Mouse (Mus musculus) granulocyte monocyte progenitor cell, adult 5-6 weeks (primary cell): ENCODE measurements around the gene Tagln2. TPM values are rescaled to one million over a fixed set of nuclear protein-coding genes. Genes with fewer than 3 reads are reported as not detected.

Experiments used
- ATAC-seq: replicated peaks from 2 replicates; pipeline ENCODE4 v1.8.0; 2016; ENCODE audit warnings: mild to moderate bottlenecking, moderate TSS enrichment, inconsistent platforms; ENCODE audit not compliant: poor library complexity, severe bottlenecking
- total RNA-seq, 2 experiments: library from RNA; stranded (forward) in 1 of 2; stranded (reverse) in 1 of 2; fragments of 200-712, 200-1000 nt in 1 of 2; fragments of >200 nt in 1 of 2; fragmentation: Nextera tagmentation in 1 of 2; gene quantifications; 2 replicates each; pipeline ENCODE4 v1.2.3; 2014 to 2017

Gene Tagln2
- total RNA-seq, 2 experiments from 2014 or later = 350 to 731 TPM

- no peak for ATAC-seq
Observed at GRCm38 (mm10) chr1:172480376-172480775, 19.5 kb upstream of the Tagln2 start.

DNA sequence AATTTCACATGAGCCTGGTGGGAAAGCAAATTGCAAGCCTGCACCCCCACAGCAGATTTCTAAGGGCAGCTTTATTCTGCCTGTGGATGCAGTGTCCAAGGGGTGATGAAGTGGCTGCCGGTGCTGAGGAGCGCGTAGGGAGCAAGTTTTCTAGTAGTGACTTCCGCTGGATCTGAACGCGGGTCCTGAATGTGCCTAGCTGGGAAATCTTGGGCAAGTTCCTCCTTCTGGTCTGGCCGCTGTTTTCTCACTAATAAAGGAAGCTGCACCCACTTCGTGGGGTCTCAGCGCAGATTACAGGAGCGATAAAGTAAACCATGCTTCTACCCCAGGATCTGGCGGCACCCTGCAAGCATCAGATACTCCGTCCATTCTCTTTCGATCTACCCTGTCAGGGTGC lies 18.7 kb upstream of the Tagln2 start:
- peak; percentile 37 for ATAC-seq

DNA sequence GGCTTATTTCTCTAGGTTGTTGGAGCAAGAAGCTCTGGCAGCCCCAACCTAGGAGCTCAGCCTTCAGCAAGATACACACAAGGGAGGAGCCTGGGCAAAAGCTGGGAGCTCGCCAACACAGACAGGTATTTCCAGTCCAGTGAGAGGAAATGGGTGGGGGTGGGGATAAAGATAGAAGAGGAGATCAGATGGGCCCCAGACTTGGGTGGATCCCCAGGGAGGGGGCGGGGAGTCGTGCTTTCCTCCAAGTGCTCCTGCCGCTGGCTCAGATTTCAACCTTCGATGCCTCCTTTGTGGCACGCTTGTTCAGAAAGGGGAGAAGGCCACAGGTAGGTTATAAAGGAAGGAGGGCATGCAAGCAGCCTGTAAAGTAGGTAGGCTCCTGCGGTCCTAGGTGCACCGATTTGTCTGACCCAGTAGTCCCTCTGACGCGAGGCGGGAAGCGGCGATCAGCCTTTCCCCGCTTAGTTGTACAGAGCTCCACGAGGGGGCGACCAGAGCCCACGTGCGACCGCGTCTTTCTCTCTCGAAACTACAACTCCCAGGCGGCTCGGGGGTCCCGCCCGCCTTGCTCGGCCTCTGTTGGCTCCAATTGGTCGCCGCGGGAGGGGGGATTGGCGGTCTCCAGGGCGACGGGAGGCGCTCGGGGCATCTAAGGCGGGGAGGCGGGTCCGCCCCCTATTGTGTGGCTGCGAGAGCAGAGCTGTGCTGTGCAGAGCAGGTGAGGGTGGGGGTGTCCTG lies 18.1 kb upstream of the Tagln2 start, which contains the start of gene Igsf9:
TSS of gene Igsf9 (plus strand) at position 249 of the 741 bp plus-strand sequence.
- ATAC-seq = peak; percentile 81

DNA sequence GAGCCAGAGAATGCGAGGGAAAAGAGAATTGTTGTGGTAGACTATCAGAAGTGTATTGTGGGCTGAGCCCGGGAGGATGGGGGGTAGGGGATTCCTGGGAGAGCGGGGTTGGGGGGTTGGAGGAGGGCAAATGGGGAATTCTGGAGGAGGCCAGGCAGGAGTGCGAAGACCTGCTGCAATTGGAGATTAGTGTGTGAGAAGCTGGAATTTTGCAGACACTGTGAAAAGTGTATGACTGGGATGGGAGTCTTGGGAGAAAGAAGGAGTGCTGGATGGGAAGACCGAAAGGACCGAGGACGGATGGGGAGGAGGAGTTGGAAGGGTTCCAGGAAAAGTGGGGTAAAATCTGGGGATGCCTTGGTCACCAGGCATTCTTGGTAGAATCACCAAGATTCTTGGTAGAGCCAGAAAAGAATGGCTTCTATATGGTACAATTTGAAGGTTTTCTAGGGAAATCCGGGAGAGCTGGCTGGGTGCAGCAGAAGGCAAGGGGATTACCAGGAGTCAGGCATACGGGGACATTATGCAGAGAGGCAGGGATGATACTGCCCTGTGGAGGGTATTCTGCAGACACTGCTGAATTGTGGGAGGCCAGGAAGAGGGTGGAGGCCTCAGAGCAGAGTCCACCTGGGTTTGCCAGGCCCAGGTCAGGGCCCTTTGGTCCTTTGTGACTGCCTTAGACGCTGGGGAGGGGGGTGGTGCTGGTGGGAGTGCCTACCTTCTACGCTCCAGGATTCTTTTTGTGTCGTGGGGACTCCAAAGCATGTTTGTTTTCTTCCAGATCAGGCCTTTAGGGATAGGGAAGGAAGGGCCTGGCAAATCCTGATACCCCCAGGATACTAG lies 17.1 kb upstream of the Tagln2 start:
- ATAC-seq = no peak

DNA sequence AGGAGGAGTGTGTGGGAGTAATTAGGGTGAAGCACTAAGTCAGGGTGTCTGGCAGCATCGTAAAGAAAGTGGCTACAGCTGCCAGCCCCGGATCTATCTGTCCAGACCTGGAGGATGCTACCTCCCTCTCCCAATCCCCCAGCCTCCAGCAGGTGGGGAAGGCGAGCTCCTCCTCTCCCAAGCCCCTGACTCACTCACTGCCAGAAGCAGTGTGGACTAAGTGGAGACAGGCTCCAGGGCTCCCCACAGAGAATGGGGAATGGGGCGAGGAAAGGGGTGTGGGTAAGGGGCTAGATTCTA lies 16.5 kb upstream of the Tagln2 start:
- ATAC-seq = no peak

GRCm38 (mm10) chr1:172484236-172484635 lies 15.6 kb upstream of the Tagln2 start:
- no peak for ATAC-seq

GRCm38 (mm10) chr1:172484671-172485070 lies 15.2 kb upstream of the Tagln2 start:
- no peak for ATAC-seq

GRCm38 (mm10) chr1:172485821-172486220 lies 14.0 kb upstream of the Tagln2 start:
- no peak for ATAC-seq

DNA sequence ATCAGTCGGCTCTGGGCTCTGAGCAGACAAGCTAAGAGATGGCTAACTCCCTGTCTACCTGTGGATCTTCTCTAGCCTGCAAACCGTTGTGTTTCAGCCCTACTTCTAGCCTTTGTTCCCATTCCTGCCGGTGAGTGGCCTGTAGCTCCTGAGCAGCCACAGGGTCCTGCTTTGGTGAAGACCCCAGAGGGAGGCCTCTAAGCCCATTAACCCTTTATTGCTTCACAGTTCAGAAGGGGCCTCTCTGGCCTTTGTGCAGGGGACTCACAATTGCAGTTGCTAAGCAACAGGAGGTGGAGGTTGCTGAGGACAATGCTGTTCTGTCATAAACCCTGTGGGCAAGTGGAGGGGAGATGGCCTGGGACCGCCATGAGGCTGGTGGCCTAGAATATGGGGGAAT lies 13.6 kb upstream of the Tagln2 start:
- ATAC-seq = no peak

DNA sequence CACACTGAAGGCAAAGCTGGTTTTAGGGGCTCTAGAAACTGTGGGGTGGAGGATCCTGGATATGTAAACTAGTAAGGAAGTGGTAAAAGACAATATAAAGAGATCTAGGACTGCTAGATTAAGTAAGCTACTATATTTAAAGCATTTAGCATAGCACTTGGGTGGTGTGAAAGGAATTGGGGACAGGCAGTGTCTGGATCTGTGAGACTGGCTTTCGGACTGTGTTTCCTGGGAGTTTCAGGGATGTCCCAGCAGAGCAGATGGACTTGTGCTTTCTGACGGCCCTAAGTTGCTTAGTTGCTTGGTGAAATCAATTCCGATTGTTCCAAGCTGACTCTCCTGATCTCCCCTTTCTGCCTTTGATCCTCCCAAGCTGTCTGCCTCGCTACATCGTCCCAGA lies 13.2 kb upstream of the Tagln2 start:
- no peak for ATAC-seq

DNA sequence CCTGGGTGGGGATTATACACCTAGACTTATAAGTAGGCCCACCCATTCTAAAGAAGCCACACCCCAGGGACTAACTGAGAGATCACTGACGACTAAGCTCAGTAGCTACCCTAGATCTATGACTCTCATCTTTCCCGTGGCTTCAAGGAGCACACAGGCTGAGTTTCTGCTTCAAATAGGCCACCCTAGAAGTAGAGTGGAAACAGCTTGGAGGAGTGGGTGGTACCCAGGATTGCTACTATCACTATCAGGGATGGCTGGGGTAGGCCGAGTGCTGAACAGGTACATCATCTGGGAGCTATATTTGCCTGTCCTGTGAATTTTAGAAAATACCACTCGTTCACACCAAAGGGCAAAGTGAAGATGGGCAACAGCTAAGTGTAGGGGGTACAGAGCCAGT lies 12.0 kb upstream of the Tagln2 start:
- no peak for ATAC-seq

GRCm38 (mm10) chr1:172488831-172489230 lies 11.0 kb upstream of the Tagln2 start:
- ATAC-seq = no peak

GRCm38 (mm10) chr1:172489585-172490250 lies 10.1 kb upstream of the Tagln2 start:
- ATAC-seq = no peak

- peak; percentile 89 for ATAC-seq
Observed at GRCm38 (mm10) chr1:172490261-172490661, 9.6 kb upstream of the Tagln2 start.

DNA sequence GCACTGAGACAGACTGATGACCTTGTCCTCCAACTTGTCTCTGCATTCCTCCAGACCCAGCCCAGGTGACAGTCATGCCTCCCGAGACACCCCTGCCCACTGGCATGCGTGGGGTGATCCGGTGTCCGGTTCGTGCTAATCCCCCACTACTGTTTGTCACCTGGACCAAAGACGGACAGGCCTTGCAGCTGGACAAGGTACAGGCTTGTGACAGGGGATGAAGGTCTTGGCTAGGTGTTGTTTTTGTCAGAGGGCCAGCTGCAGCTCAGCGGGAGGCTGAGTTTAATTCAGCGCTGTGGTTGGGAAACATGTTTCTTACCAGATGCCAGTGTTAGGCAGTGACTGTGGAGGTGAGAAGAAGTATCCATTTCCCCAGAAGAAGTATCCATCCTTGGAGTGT lies 7.8 kb upstream of the Tagln2 start:
- no peak for ATAC-seq

DNA sequence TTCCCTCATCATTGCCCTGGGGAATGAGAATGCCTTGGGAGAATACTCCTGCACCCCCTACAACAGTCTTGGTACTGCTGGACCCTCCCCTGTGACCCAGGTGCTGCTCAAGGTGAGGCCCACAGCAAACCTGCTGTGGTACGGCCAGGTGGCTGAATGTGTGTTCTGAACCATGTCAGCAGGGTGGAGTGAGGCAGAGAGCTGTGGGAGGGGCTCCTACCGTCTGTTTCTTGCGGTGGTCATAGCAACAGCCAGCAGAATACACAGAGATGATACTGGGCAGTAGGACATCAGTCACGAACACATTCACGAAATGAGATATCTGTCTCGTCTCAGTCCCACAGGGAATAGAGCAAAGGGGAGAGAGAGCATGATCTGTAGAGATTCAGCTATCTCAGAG lies 6.3 kb upstream of the Tagln2 start:
- no peak for ATAC-seq

GRCm38 (mm10) chr1:172496030-172496429 lies 3.8 kb upstream of the Tagln2 start:
- no peak for ATAC-seq

DNA sequence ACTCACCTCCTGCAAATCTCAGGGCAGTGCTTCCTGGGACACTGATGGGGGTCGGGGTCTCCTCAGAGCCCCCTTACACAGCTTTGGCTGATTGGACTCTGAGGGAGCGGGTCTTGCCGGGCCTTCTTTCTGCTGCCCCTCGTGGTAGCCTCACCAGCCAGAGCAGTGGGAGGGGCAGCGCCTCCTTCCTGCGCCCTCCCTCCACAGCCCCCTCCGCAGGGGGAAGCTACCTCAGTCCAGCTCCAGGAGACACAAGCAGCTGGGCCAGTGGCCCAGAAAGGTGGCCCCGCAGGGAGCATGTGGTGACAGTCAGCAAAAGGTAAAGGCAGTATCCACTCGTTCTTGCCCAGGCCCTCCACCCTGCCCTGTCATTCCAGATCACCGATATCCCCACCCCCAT lies 2.4 kb upstream of the Tagln2 start:
- ATAC-seq = no peak

DNA sequence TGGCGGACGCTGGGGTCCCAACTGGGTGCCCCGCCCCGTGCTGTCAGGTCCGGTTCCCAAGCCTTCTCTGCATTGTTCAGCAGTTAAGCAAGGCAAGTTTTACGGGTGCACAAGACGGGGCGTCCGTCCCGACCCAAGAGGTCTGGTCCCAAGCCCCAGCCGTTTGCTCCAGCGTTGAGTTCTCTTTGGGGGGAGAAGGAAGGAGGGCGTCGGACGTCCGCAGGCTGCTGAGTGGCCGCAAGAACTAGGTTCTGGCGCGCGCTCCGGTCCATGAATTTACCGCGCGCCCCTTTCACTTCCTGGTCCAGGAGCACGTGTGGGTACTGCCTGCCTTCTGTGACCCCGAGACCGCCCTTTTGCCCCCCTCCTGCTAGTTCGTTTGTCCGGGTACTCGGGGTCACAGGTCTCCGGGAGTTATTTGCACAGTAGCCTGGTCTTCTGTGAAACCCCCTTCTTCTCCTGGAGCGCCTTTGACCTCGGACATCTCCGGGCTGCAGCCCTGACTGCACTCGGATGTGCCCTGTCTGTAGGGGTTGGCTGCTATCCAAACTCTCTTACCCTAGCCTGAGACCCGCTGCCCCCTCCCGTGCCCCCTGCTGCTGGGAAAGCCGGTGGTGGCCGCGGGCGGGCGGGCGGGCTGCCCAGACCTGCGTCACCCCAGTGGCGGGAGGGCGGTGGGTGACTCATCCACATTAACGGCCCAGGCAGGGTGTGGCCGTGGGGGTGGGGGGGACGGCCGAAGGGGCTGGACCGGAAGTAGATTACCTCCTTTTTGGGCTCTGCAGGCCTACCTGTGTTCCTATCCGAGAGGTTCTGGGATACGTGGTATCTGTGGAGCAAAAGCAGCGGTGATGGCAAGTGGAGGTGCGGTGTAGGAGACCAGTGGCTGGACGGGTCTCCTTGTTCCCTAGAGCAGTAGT lies 864 bp downstream of the Tagln2 start:
- peak; percentile 25 for ATAC-seq
